Mouse (Mus musculus) embryonic facial prominence, embryonic 11.5 days (tissue): ENCODE results near the gene Syne2. TPM values are rescaled to one million over a fixed set of nuclear protein-coding genes. Genes with fewer than 3 reads are reported as not detected.

Experiments
- ATAC-seq: fragments of 200-750 bp; cut with Nextera tagmentation; replicated peaks from 2 replicates; pipeline ENCODE4 v1.8.0; 2017; ENCODE audit warnings: low read depth; ENCODE audit not compliant: insufficient number of reproducible peaks, low FRiP score, low TSS enrichment
- DNase-seq: peaks from one replicate; pipeline ENCODE4 v3.0.0-alpha.2; 2015; ENCODE audit warnings: low spot score
- H3K27ac ChIP-seq: fragments of 300-500 bp; sonication (generic); replicated peaks from 2 replicates; pipeline ENCODE4 v1.5.1; 2014; ENCODE audit warnings: mild to moderate bottlenecking, low read depth, low read length, control low read depth
- H3K27me3 ChIP-seq: fragments of 300-500 bp; sonication (generic); 2 replicates; pipeline ENCODE4 v1.6.1; 2014; ENCODE audit warnings: mild to moderate bottlenecking, low read length, moderate library complexity, mixed read lengths; ENCODE audit not compliant: control insufficient read depth, insufficient read depth
- H3K36me3 ChIP-seq: fragments of 300-500 bp; sonication (generic); replicated peaks from 2 replicates; pipeline ENCODE4 v1.6.1; 2014; ENCODE audit warnings: low read depth, mild to moderate bottlenecking, low read length, moderate library complexity, mixed read lengths; ENCODE audit not compliant: control insufficient read depth, insufficient read depth
- H3K4me1 ChIP-seq: fragments of 300-500 bp; sonication (generic); 2 replicates; pipeline ENCODE4 v1.6.1; 2014; ENCODE audit warnings: low read length, mixed read lengths; ENCODE audit not compliant: control insufficient read depth, insufficient read depth
- H3K4me2 ChIP-seq: fragments of 300-500 bp; sonication (generic); 2 replicates; pipeline ENCODE4 v1.6.1; 2014; ENCODE audit warnings: low read depth, mild to moderate bottlenecking, control low read depth, low read length, moderate library complexity
- H3K4me3 ChIP-seq: fragments of 300-500 bp; sonication (generic); 2 replicates; pipeline ENCODE4 v1.5.1; 2014; ENCODE audit warnings: low read depth, low read length, control low read depth
- H3K9ac ChIP-seq: fragments of 300-500 bp; sonication (generic); replicated peaks from 2 replicates; pipeline ENCODE4 v1.6.1; 2014; ENCODE audit warnings: mild to moderate bottlenecking, control low read depth, low read length
- H3K9me3 ChIP-seq: fragments of 300-500 bp; sonication (generic); replicated peaks from 2 replicates; pipeline ENCODE4 v1.6.1; 2016; ENCODE audit warnings: mild to moderate bottlenecking, low read length, inconsistent platforms, mixed read lengths; ENCODE audit not compliant: control insufficient read depth
- WGBS: fragments of 180-500 bp; shearing (Covaris S2); extraction: QIAGEN DNeasy Blood & Tissue Kit; methylation state at CpG from one replicate; pipeline ENCODE4 v1.1.7; 2014; 5-methylcytosine and 5-hydroxymethylcytosine counted together
- polyA plus RNA-seq: library from polyadenylated mRNA; unstranded; fragments of >200 nt; fragmentation: Nextera tagmentation; extraction: Ambion mirVana; gene quantifications from 2 replicates; pipeline ENCODE4 v1.2.1, GENCODE M21; 2014

Gene Syne2
- polyA plus RNA-seq, 1 experiment from 2014 or later = 73.0 TPM

DNA sequence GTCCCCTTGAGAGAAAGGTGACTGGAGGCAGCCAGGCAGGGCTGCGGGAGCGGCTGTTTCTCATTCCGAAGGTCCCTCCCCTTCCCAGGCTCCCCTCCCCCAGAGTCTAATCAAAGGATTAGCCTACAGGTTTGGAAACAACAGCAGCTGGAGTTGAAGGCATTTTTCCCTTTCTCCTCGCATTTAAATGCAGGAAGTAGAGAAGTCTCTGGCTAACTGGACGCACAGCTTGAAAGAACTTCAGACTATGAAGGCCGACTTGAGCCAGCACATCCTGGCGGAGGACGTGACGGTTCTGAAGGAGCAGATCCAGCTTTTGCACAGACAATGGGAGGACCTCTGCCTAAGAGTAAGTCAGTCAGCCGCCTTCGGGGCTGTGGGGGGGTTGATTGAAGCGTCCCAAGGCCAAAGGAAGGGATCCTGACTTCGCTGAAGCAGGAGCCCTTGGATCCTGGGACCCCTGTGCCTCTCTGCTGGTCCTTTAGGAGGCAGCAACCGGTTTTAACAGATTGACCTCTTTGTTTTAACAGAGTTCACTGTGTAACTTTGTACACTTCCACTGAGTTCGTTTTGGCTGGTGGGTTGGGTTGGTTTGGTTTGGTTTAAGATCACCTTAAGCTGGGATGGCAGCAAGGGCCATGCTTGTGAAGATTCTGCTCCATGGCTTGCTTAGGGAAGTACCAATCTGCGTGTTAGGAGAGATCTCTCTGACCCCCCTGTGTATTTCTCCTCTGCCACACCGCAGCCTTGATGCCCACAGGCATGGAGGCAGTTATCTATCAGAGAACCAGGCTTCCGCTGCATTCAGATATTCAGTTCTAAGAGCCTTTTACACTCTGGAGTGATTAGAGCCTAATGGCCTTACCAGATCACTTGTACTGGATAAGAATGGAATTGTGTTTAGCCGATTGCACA lies 254.3 kb downstream of the Syne2 start:
- no peaks in the 10 kb centered on the region; the same call in 1 of the 2 replicates for H3K4me1 ChIP-seq
- peak; percentile 90 for DNase-seq
- H3K36me3 ChIP-seq = no peaks in the 10 kb centered on the region
- H3K4me3 ChIP-seq = peak overlapping the region; percentile 44
- WGBS = 1% methylated on average over 19 of the region's 19 CpGs
- H3K9ac ChIP-seq = peak overlapping the region; percentile 61
- H3K27ac ChIP-seq = peak overlapping the region; percentile 75
- ATAC-seq = peak; percentile 67; the same call in 1 of the 2 replicates
- no peaks in the 10 kb centered on the region for H3K27me3 ChIP-seq
- H3K9me3 ChIP-seq = no peaks in the 10 kb centered on the region
- H3K4me2 ChIP-seq = peak overlapping the region; percentile 61

DNA sequence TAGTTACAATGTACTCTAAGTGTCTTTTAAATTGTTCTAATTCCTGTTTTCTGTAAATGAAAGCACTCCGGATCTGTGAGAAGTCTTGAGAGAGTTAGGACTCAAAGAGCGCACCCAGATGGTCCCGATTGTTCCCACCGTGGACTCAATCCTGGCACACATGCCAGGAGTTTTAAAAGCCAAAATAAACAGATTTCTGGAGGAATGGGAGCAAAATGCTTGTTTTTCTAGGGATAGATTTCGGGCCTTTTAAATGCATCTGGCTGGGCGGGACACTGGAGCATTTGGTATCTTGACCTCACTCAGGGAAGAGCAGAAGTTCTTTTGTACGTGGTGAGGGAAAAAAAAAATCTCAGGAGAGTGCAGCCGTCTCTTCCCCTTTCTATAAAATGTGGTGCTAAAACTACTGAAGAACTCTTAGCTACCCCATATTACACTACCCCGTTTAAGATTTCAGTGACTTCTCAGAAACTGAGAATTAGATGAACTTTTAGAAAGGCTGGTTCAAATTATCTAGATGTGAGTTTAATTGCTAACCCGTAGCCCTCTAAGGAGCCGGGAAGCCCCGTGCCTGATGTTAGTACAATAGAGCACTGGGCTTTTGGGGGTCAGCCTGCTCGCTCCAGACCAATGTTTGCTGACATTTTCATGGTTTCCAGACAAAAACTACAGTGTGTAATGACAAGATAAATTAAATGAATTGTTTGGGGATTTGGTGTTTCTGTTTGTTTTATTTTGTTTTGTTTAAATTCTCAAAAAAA lies 255.3 kb downstream of the Syne2 start:
- Histone ChIP-seq H3K36me3 (no peaks in the 10 kb centered on the region), H3K4me1 (no peaks in the 10 kb centered on the region; the same call in 1 of the 2 replicates), H3K9me3 (no peaks in the 10 kb centered on the region), H3K27me3 (no peaks in the 10 kb centered on the region), H3K27ac (0 out of 2 replicates have a peak overlapping the region, but pooled peaks have one; percentile 10), H3K4me3 (peak overlapping the region; percentile 44), H3K4me2 (peak overlapping the region; percentile 32), H3K9ac (peak overlapping the region; percentile 37)
- under 1% methylated on average over 13 of the region's 13 CpGs for WGBS
- DNase-seq (peak; percentile 80), ATAC-seq (no peak)

DNA sequence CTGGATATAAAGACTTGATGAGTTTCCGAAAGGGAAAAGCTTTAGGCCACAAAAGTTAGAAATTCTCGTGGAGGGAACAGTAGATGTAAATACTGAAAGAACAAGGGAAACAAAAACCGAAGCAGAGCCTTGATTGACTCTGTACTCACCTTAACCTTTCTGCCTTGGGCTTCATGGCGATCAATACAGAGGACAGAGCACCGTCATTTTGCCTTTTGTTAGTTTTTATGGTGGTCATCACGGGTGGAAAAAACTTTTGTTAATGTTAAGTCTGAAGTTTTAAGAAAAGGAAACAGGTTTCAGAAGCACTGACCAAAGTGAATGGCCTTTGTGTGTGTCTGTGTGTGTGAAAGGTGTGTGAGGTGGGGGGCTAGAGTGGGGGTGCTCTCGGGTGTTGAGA lies 256.0 kb downstream of the Syne2 start:
- Histone ChIP-seq H3K27ac (no peak overlapping the region), H3K27me3 (no peaks in the 10 kb centered on the region), H3K4me1 (no peaks in the 10 kb centered on the region; the same call in 1 of the 2 replicates), H3K4me2 (peak overlapping the region; percentile 43), H3K36me3 (peaks cover 1% of the 10 kb centered on the region; the same call in 1 of the 2 replicates), H3K9me3 (no peaks in the 10 kb centered on the region), H3K4me3 (peak overlapping the region; percentile 16; the same call in 1 of the 2 replicates), H3K9ac (peak overlapping the region; percentile 7; the same call in 1 of the 2 replicates)
- DNase-seq (peak; percentile 33), ATAC-seq (no peak)
- WGBS = 17% methylated on average over 7 of the region's 7 CpGs

DNA sequence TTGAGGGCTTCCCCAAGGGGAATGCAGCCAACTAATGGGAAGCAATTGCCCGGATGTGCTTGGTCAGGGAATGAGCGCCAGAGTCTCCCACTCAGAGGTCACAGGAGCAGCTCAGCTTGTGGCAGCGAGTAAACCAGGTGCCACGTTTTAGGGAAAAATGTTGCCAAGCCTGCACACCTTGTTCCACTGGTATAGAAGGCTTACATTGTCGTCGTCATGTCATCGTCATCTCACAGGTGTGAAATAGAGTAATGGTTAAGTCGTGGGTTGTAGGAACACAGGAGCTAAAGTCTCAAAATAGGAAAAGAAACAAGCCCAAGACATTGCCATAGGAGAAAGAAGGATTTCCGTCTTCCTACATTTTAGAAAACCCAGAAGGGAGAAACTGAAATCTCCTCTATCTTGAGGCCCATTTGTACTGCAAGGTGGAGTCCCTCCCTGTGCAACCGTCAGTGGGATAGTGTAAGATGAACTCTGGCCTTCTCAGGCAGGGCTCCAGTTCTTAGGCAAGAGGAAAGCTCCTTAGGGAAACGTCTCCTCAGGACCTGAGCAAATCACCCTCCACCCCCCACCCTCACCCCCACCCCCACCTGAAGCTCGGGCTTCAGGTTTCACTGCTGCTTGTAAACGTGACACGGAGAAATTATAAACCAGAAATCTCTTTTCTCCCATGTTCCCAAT lies 263.1 kb downstream of the Syne2 start:
- Histone ChIP-seq H3K4me2 (peak overlapping the region; percentile 41), H3K27me3 (no peaks in the 10 kb centered on the region), H3K4me1 (peaks cover 2% of the 10 kb centered on the region), H3K27ac (no peak overlapping the region), H3K4me3 (peak overlapping the region; percentile 23), H3K36me3 (peaks cover 3% of the 10 kb centered on the region; the same call in 1 of the 2 replicates), H3K9me3 (no peaks in the 10 kb centered on the region), H3K9ac (no peak overlapping the region; the same call in 1 of the 2 replicates)
- DNase-seq = no peak
- ATAC-seq = no peak
- 32% methylated on average over 14 of the region's 14 CpGs for WGBS

DNA sequence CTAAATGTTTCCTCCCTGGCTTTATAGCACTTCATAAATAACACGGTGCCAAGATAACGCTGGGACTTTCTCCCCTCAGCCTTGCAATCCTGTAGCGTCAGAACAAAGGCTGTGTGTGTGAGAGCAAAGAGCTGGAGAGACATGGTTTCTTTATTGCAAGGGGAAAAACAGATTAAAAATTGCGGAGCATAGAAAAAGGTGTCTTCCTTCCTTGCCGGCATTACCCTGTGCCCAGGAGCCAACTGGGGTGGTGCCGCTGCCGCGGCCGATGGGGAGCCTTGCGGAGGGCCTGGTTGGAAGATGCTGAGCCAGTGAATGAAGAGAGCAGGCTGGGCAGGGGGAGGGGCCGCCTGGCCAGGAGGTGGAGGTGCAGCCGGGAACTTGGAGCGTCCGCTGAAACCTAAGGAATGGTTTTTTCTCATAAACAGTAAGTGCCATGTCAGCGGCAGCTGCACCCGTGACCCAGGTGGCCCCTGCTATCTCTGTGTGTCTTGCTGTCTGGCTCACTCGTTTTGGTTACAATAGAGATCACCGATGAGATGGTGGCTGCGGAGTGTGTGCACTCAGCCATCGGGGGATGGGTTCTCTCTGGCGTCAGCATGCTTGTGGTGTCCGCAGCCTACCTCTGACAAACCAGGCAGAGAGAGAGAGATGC lies 263.8 kb downstream of the Syne2 start:
- H3K4me1 ChIP-seq = peaks cover 2% of the 10 kb centered on the region
- no peaks in the 10 kb centered on the region for H3K27me3 ChIP-seq
- peaks cover 3% of the 10 kb centered on the region; the same call in 1 of the 2 replicates for H3K36me3 ChIP-seq
- ATAC-seq (peak; percentile 77; the same call in 1 of the 2 replicates), DNase-seq (peak; percentile 61)
- WGBS = 4% methylated on average over 22 of the region's 22 CpGs
- H3K9me3 ChIP-seq = no peaks in the 10 kb centered on the region
- H3K4me3 ChIP-seq = peak overlapping the region; percentile 23
- no peak overlapping the region for H3K27ac ChIP-seq
- peak overlapping the region; percentile 41 for H3K4me2 ChIP-seq
- peak overlapping the region; percentile 34 for H3K9ac ChIP-seq

DNA sequence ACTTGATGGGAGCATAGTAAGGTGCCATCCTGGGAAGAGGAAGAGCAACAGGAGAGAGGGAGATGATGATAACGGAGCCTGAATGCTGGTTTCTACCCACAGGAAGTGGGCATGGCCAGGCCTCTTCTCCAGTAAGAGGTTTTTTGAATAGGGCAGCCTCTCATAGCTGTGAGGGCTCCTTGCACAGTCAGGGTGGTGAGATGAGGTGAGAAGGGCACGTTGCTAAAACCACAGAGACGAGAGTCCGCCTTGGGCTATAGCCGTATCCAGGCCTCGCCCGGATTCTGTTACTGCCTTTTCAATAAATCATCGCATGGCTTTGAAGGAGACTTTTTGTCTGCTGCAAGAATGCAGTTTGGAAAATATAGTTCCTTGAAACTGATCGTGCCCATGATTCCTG lies 267.1 kb downstream of the Syne2 start:
- Histone ChIP-seq H3K4me3 (no peak overlapping the region), H3K9ac (no peak overlapping the region), H3K4me2 (no peak overlapping the region), H3K36me3 (no peaks in the 10 kb centered on the region; the same call in none of the 2 replicates), H3K27ac (no peak overlapping the region), H3K4me1 (peaks cover 2% of the 10 kb centered on the region), H3K9me3 (no peaks in the 10 kb centered on the region), H3K27me3 (no peaks in the 10 kb centered on the region)
- 80% methylated on average over 9 of the region's 9 CpGs for WGBS
- ATAC-seq = no peak
- no peak for DNase-seq
